Mouse (Mus musculus): Measurements from ENCODE around the gene Mocs3.

The Mocs3 gene

GRCm38 (mm10) chr2:168230026-168230728, at the start of gene Mocs3, which contains the start of the genes Gm20716 and Dpm1:
Gene Mocs3, plus strand, starts transcription at chr2:168230622.
Gene Gm20716, minus strand, starts transcription at chr2:168230364.
Gene Dpm1, minus strand, starts transcription at chr2:168230591.
- peak; percentile 82 for DNase-seq (ENCODE audit: low spot score)

GRCm38 (mm10) chr2:168191856-168192255, 38.6 kb upstream of the Mocs3 start:
- no peak for DNase-seq (ENCODE audit: low spot score)

GRCm38 (mm10) chr2:168193685-168194084, 36.7 kb upstream of the Mocs3 start:
- DNase-seq (ENCODE audit: low spot score), result no peak

GRCm38 (mm10) chr2:168195721-168196120, 34.7 kb upstream of the Mocs3 start:
- DNase-seq (ENCODE audit: low spot score), result no peak

GRCm38 (mm10) chr2:168198421-168198820, 32.0 kb upstream of the Mocs3 start:
- no peak for DNase-seq (ENCODE audit: low spot score)

- DNase-seq (ENCODE audit: low spot score), result no peak
These were observed 30.9 kb upstream of the Mocs3 start for GRCm38 (mm10) chr2:168199476-168199875.

- no peak for DNase-seq (ENCODE audit: low spot score)
These were observed 30.3 kb upstream of the Mocs3 start for GRCm38 (mm10) chr2:168200014-168200691.

GRCm38 (mm10) chr2:168204476-168204999, 25.9 kb upstream of the Mocs3 start:
- no peak for DNase-seq (ENCODE audit: low spot score)

- peak; percentile 93 for DNase-seq (ENCODE audit: low spot score)
These were observed 25.2 kb upstream of the Mocs3 start for GRCm38 (mm10) chr2:168205265-168205664.

GRCm38 (mm10) chr2:168205681-168206631, 24.5 kb upstream of the Mocs3 start:
- peak; percentile 18 for DNase-seq (ENCODE audit: low spot score)

- peak; percentile 94 for DNase-seq (ENCODE audit: low spot score)
These were observed 23.4 kb upstream of the Mocs3 start, which contains the start of gene Adnp for GRCm38 (mm10) chr2:168206725-168207644. Gene Adnp, minus strand, starts transcription at chr2:168207112.

GRCm38 (mm10) chr2:168207883-168208282, 22.5 kb upstream of the Mocs3 start:
- no peak for DNase-seq (ENCODE audit: low spot score)

GRCm38 (mm10) chr2:168213788-168214397, 16.5 kb upstream of the Mocs3 start:
- no peak for DNase-seq (ENCODE audit: low spot score)

- no peak for DNase-seq (ENCODE audit: low spot score)
These were observed 7.1 kb upstream of the Mocs3 start for GRCm38 (mm10) chr2:168223326-168223725.

GRCm38 (mm10) chr2:168229116-168230025, 1.1 kb upstream of the Mocs3 start:
- no peak for DNase-seq (ENCODE audit: low spot score)

- no peak for DNase-seq (ENCODE audit: low spot score)
These were observed 500 bp downstream of the Mocs3 start for GRCm38 (mm10) chr2:168230773-168231470.

- DNase-seq (ENCODE audit: low spot score), result no peak
These were observed 1.0 kb downstream of the Mocs3 start for GRCm38 (mm10) chr2:168231471-168231829.

GRCm38 (mm10) chr2:168233286-168233685, 2.9 kb downstream of the Mocs3 start:
- DNase-seq (ENCODE audit: low spot score), result no peak

- no peak for DNase-seq (ENCODE audit: low spot score)
These were observed 7.9 kb downstream of the Mocs3 start for GRCm38 (mm10) chr2:168238335-168238734.
